Mouse (Mus musculus) testis, adult 2 months (tissue): ENCODE results near the gene Zfp426.

Experiments
- CTCF ChIP-seq: fragments of 200-500 bp; IDR thresholded peaks from 2 replicates; pipeline ENCODE4 v1.5.1; 2012; ENCODE audit warnings: low read depth, mild to moderate bottlenecking, inconsistent platforms, low read length, moderate library complexity; ENCODE audit not compliant: control insufficient read depth, insufficient read depth, insufficient replicate concordance
- POLR2A ChIP-seq: fragments of 200-500 bp; IDR thresholded peaks from 2 replicates; pipeline ENCODE4 v1.6.1; 2012; ENCODE audit warnings: low read depth, mild to moderate bottlenecking, inconsistent platforms, low read length, moderate library complexity; ENCODE audit not compliant: control insufficient read depth

- TF ChIP-seq POLR2A (no peak), CTCF (no peak)
Observed at GRCm38 (mm10) chr9:20517727-20518126, 25.2 kb upstream of the Zfp426 start.
